Mouse (Mus musculus): ENCODE measurements around the gene Ranbp9. TPM values are rescaled to one million over a fixed set of nuclear protein-coding genes. Genes with fewer than 3 reads are reported as not detected.

Gene Ranbp9
- total and polyA plus RNA-seq, 3 experiments = 66.3 to 132 (median 81.0) TPM

GRCm38 (mm10) chr13:43499731-43500482, 18.8 kb upstream of the Ranbp9 start:
- H3K27me3 ChIP-seq (ENCODE audit: insufficient read depth, low read length) = peaks cover 5% of the 10 kb centered on the region; the same call in 1 of the 2 replicates
- ATAC-seq (ENCODE audit: extremely low read depth, insufficient number of reproducible peaks, low FRiP score, poor library complexity, severe bottlenecking) = no peak
- TF ChIP-seq CTCF (IDR thresholded peaks at IDR 0.05; ENCODE audit: low read depth, low read length) = no peak
- TF ChIP-seq GATA1 (IDR thresholded peaks at IDR 0.05; ENCODE audit: borderline replicate concordance, low read length) = no peak
- no peak for TF ChIP-seq TAL1 (conservative IDR thresholded peaks at IDR 0.05; ENCODE audit: low read depth, low read length)
- TF ChIP-seq POLR2AphosphoS5 (IDR thresholded peaks at IDR 0.05; ENCODE audit: insufficient replicate concordance, low read depth, low read length) = no peak
- no peak for TF ChIP-seq GATA2 (IDR thresholded peaks at IDR 0.05; ENCODE audit: borderline replicate concordance, low read depth, low read length)
- no peak for DNase-seq (ENCODE audit: low spot score)
- H3K4me3 ChIP-seq (ENCODE audit: low read depth, low read length) = no peak overlapping the region
- H3K36me3 ChIP-seq (replicated peaks) = no peaks in the 10 kb centered on the region
- peaks cover 6% of the 10 kb centered on the region for H3K9me3 ChIP-seq (replicated peaks)
- peaks cover 12% of the 10 kb centered on the region for H3K4me1 ChIP-seq (ENCODE audit: insufficient read depth, low read depth, low read length)

- no peak for ATAC-seq (ENCODE audit: extremely low read depth, insufficient number of reproducible peaks, low FRiP score, poor library complexity, severe bottlenecking)
- Histone ChIP-seq H3K36me3 (replicated peaks) (no peaks in the 10 kb centered on the region), H3K4me3 (ENCODE audit: low read depth, low read length) (no peak overlapping the region)
Observed at GRCm38 (mm10) chr13:43498849-43499248, 17.8 kb upstream of the Ranbp9 start.

DNA sequence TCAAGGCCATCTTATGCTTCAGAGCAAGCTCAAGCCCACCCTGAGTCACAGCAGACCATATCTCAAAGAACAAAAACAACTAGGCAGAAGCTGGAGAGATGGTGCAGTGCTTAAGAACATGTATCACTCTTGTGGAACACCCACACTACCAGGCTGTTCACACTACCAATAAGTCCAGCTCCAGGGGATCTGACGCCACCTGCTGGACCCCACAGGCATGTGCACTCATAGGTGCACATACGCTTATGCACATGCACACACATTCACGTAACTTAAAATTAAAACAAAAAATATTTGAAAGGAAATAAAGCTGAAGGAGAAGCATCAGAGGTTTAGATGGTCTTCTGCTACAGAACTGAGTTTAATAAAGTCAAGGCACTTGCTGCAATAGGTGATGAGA, 16.7 kb upstream of the Ranbp9 start:
- TF ChIP-seq TAL1 (conservative IDR thresholded peaks at IDR 0.05; ENCODE audit: low read depth, low read length) = no peak
- TF ChIP-seq GATA1 (IDR thresholded peaks at IDR 0.05; ENCODE audit: borderline replicate concordance, low read length) = no peak
- no peak for TF ChIP-seq GATA2 (IDR thresholded peaks at IDR 0.05; ENCODE audit: borderline replicate concordance, low read depth, low read length)
- no peak for TF ChIP-seq POLR2AphosphoS5 (IDR thresholded peaks at IDR 0.05; ENCODE audit: insufficient replicate concordance, low read depth, low read length)
- Histone ChIP-seq H3K27me3 (ENCODE audit: insufficient read depth, low read length) (peaks cover 12% of the 10 kb centered on the region), H3K9me3 (replicated peaks) (peaks cover 6% of the 10 kb centered on the region), H3K4me1 (ENCODE audit: insufficient read depth, low read depth, low read length) (peaks cover 12% of the 10 kb centered on the region), H3K4me3 (ENCODE audit: low read depth, low read length) (no peak overlapping the region), H3K36me3 (replicated peaks) (no peaks in the 10 kb centered on the region)
- ATAC-seq (ENCODE audit: extremely low read depth, insufficient number of reproducible peaks, low FRiP score, poor library complexity, severe bottlenecking) = no peak
- no peak for DNase-seq (ENCODE audit: low spot score)

More at GRCm38 (mm10) chr13:43498849-43499248, 17.8 kb upstream of the Ranbp9 start:
- Histone ChIP-seq H3K4me1 (ENCODE audit: insufficient read depth, low read depth, low read length) (peaks cover 12% of the 10 kb centered on the region), H3K9me3 (replicated peaks) (peaks cover 6% of the 10 kb centered on the region), H3K27me3 (ENCODE audit: insufficient read depth, low read length) (peaks cover 5% of the 10 kb centered on the region)
- DNase-seq (ENCODE audit: low spot score) = no peak
- TF ChIP-seq GATA2 (IDR thresholded peaks at IDR 0.05; ENCODE audit: borderline replicate concordance, low read depth, low read length) (no peak), GATA1 (IDR thresholded peaks at IDR 0.05; ENCODE audit: borderline replicate concordance, low read length) (no peak)

DNA sequence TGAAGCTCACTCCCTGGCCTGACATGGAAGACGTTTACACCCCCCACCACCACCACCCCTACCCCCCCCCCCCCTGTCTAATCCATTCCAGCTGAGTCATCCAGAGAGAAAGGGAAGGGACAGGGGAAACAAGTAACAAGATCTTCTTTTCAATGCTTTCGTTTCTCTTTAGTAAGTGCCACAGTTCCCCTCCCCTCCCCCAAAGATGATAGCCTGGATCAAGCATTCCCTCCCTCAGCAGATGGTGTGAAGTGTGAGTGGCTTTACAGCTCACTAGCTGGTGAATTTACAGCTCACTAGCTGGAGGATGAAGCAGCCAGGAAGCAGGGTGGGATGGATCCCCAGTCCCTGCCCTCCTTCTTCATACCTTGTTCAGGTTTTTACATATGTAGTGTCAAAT, 15.6 kb upstream of the Ranbp9 start:
- Histone ChIP-seq H3K4me1 (ENCODE audit: insufficient read depth, low read depth, low read length) (peaks cover 15% of the 10 kb centered on the region), H3K27me3 (ENCODE audit: insufficient read depth, low read length) (peaks cover 20% of the 10 kb centered on the region), H3K36me3 (replicated peaks) (no peaks in the 10 kb centered on the region), H3K4me3 (ENCODE audit: low read depth, low read length) (no peak overlapping the region), H3K9me3 (replicated peaks) (peaks cover 6% of the 10 kb centered on the region)
- no peak for TF ChIP-seq TAL1 (conservative IDR thresholded peaks at IDR 0.05; ENCODE audit: low read depth, low read length)
- TF ChIP-seq CTCF (IDR thresholded peaks at IDR 0.05; ENCODE audit: low read depth, low read length) = no peak
- no peak for TF ChIP-seq POLR2AphosphoS5 (IDR thresholded peaks at IDR 0.05; ENCODE audit: insufficient replicate concordance, low read depth, low read length)
- no peak for TF ChIP-seq GATA1 (IDR thresholded peaks at IDR 0.05; ENCODE audit: borderline replicate concordance, low read length)
- TF ChIP-seq GATA2 (IDR thresholded peaks at IDR 0.05; ENCODE audit: borderline replicate concordance, low read depth, low read length) = no peak
- DNase-seq (ENCODE audit: low spot score) (no peak), ATAC-seq (ENCODE audit: extremely low read depth, insufficient number of reproducible peaks, low FRiP score, poor library complexity, severe bottlenecking) (no peak)

GRCm38 (mm10) chr13:43495645-43496044, 14.6 kb upstream of the Ranbp9 start:
- TF ChIP-seq GATA1 (IDR thresholded peaks at IDR 0.05; ENCODE audit: borderline replicate concordance, low read length) (no peak), GATA2 (IDR thresholded peaks at IDR 0.05; ENCODE audit: borderline replicate concordance, low read depth, low read length) (no peak), TAL1 (conservative IDR thresholded peaks at IDR 0.05; ENCODE audit: low read depth, low read length) (no peak), CTCF (IDR thresholded peaks at IDR 0.05; ENCODE audit: low read depth, low read length) (no peak), POLR2AphosphoS5 (IDR thresholded peaks at IDR 0.05; ENCODE audit: insufficient replicate concordance, low read depth, low read length) (no peak)
- Histone ChIP-seq H3K9me3 (replicated peaks) (peaks cover 9% of the 10 kb centered on the region), H3K4me3 (ENCODE audit: low read depth, low read length) (no peak overlapping the region), H3K36me3 (replicated peaks) (no peaks in the 10 kb centered on the region), H3K4me1 (ENCODE audit: insufficient read depth, low read depth, low read length) (peaks cover 15% of the 10 kb centered on the region), H3K27me3 (ENCODE audit: insufficient read depth, low read length) (peaks cover 23% of the 10 kb centered on the region)
- ATAC-seq (ENCODE audit: extremely low read depth, insufficient number of reproducible peaks, low FRiP score, poor library complexity, severe bottlenecking) (no peak), DNase-seq (ENCODE audit: low spot score) (no peak)

- Histone ChIP-seq H3K36me3 (replicated peaks) (no peaks in the 10 kb centered on the region), H3K4me1 (ENCODE audit: insufficient read depth, low read depth, low read length) (peaks cover 9% of the 10 kb centered on the region), H3K4me3 (ENCODE audit: low read depth, low read length) (no peak overlapping the region), H3K27me3 (ENCODE audit: insufficient read depth, low read length) (peaks cover 38% of the 10 kb centered on the region), H3K9me3 (replicated peaks) (peaks cover 10% of the 10 kb centered on the region)
- TF ChIP-seq POLR2AphosphoS5 (IDR thresholded peaks at IDR 0.05; ENCODE audit: insufficient replicate concordance, low read depth, low read length) (no peak), TAL1 (conservative IDR thresholded peaks at IDR 0.05; ENCODE audit: low read depth, low read length) (no peak), GATA1 (IDR thresholded peaks at IDR 0.05; ENCODE audit: borderline replicate concordance, low read length) (no peak), CTCF (IDR thresholded peaks at IDR 0.05; ENCODE audit: low read depth, low read length) (no peak), GATA2 (IDR thresholded peaks at IDR 0.05; ENCODE audit: borderline replicate concordance, low read depth, low read length) (no peak)
- no peak for DNase-seq (ENCODE audit: low spot score)
- no peak for ATAC-seq (ENCODE audit: extremely low read depth, insufficient number of reproducible peaks, low FRiP score, poor library complexity, severe bottlenecking)
Observed at GRCm38 (mm10) chr13:43493725-43494124, 12.6 kb upstream of the Ranbp9 start.

All from G1E (cell line).